Mouse (Mus musculus): ENCODE results near the gene Lyz1. TPM values are rescaled to one million over a fixed set of nuclear protein-coding genes. Genes with fewer than 3 reads are reported as not detected.

Lyz1 gene
- polyA plus RNA-seq, 1 experiment from 2014 or later: 7.2 TPM

DNA sequence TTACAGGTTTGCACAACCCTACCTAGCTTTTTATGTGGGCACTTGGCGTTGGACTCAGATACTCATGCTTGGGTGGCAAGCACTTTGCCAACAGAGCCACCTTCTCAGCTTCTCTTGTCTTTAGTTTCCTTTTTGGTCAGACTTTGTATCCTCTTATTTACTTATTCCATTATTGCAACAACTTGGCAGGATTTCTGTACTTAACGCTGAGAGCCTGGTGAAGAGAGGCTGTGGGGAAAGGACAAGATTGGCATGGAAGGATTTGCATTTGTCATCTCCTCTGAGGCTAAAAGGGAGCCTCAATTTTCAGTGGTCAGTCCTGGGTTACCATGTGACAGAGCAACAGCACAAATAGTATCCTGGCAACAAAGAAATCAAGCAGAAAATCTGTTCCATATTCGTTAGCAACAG, 27.9 kb upstream of the Lyz1 start:
- Histone ChIP-seq H3K27me3 (ENCODE audit: control insufficient read depth, insufficient read depth, low read length) (0 out of 2 replicates have a peak, but pooled peaks cover 3% of the 10 kb centered on the region), H3K4me2 (no peak overlapping the region), H3K9me3 (replicated peaks; ENCODE audit: control insufficient read depth, low read length) (no peaks in the 10 kb centered on the region), H3K4me1 (ENCODE audit: control insufficient read depth, insufficient read depth, low read length) (no peaks in the 10 kb centered on the region), H3K4me3 (ENCODE audit: low read depth, low read length) (no peak overlapping the region), H3K27ac (ENCODE audit: low read depth, low read length) (no peak overlapping the region), H3K36me3 (ENCODE audit: control insufficient read depth, insufficient read depth, low read length) (no peaks in the 10 kb centered on the region), H3K9ac (ENCODE audit: low read depth, low read length) (no peak overlapping the region)
- no peak for ATAC-seq (replicated peaks; ENCODE audit: insufficient number of reproducible peaks, low FRiP score, low TSS enrichment)
- 79% methylated on average over 3 of the region's 3 CpGs for WGBS (ENCODE audit: insufficient replicate concordance)

- no peaks in the 10 kb centered on the region for H3K9me3 ChIP-seq (replicated peaks; ENCODE audit: control insufficient read depth, low read length)
- H3K9ac ChIP-seq (ENCODE audit: low read depth, low read length): no peak overlapping the region
- no peaks in the 10 kb centered on the region for H3K36me3 ChIP-seq (ENCODE audit: control insufficient read depth, insufficient read depth, low read length)
- no peaks in the 10 kb centered on the region for H3K4me1 ChIP-seq (ENCODE audit: control insufficient read depth, insufficient read depth, low read length)
- no peak overlapping the region for H3K27ac ChIP-seq (ENCODE audit: low read depth, low read length)
- H3K4me3 ChIP-seq (ENCODE audit: low read depth, low read length): no peak overlapping the region
- H3K4me2 ChIP-seq: no peak overlapping the region
- 84% methylated on average over 11 of the region's 11 CpGs for WGBS (ENCODE audit: insufficient replicate concordance)
- no peak; the same call in 1 of the 2 replicates for ATAC-seq (replicated peaks; ENCODE audit: insufficient number of reproducible peaks, low FRiP score, low TSS enrichment)
- H3K27me3 ChIP-seq (ENCODE audit: control insufficient read depth, insufficient read depth, low read length): 0 out of 2 replicates have a peak, but pooled peaks cover 3% of the 10 kb centered on the region
Measured at GRCm38 (mm10) chr10:117316391-117316790, 23.7 kb upstream of the Lyz1 start.

- no peaks in the 10 kb centered on the region for H3K4me1 ChIP-seq (ENCODE audit: control insufficient read depth, insufficient read depth, low read length)
- no peak overlapping the region for H3K27ac ChIP-seq (ENCODE audit: low read depth, low read length)
- 83% methylated on average over 2 of the region's 2 CpGs for WGBS (ENCODE audit: insufficient replicate concordance)
- H3K36me3 ChIP-seq (ENCODE audit: control insufficient read depth, insufficient read depth, low read length): no peaks in the 10 kb centered on the region
- ATAC-seq (replicated peaks; ENCODE audit: insufficient number of reproducible peaks, low FRiP score, low TSS enrichment): no peak
- no peak overlapping the region for H3K9ac ChIP-seq (ENCODE audit: low read depth, low read length)
- 0 out of 2 replicates have a peak, but pooled peaks cover 3% of the 10 kb centered on the region for H3K27me3 ChIP-seq (ENCODE audit: control insufficient read depth, insufficient read depth, low read length)
- no peak overlapping the region for H3K4me2 ChIP-seq
- H3K9me3 ChIP-seq (replicated peaks; ENCODE audit: control insufficient read depth, low read length): no peaks in the 10 kb centered on the region
- no peak overlapping the region for H3K4me3 ChIP-seq (ENCODE audit: low read depth, low read length)
Measured at GRCm38 (mm10) chr10:117313133-117313532, 20.5 kb upstream of the Lyz1 start.

- no peaks in the 10 kb centered on the region for H3K4me1 ChIP-seq (ENCODE audit: control insufficient read depth, insufficient read depth, low read length)
- WGBS (ENCODE audit: insufficient replicate concordance): 72% methylated on average over 8 of the region's 8 CpGs
- no peaks in the 10 kb centered on the region for H3K9me3 ChIP-seq (replicated peaks; ENCODE audit: control insufficient read depth, low read length)
- no peak overlapping the region for H3K9ac ChIP-seq (ENCODE audit: low read depth, low read length)
- H3K27ac ChIP-seq (ENCODE audit: low read depth, low read length): no peak overlapping the region
- H3K4me3 ChIP-seq (ENCODE audit: low read depth, low read length): no peak overlapping the region
- no peak for ATAC-seq (replicated peaks; ENCODE audit: insufficient number of reproducible peaks, low FRiP score, low TSS enrichment)
- H3K4me2 ChIP-seq: no peak overlapping the region
- no peaks in the 10 kb centered on the region for H3K36me3 ChIP-seq (ENCODE audit: control insufficient read depth, insufficient read depth, low read length)
- 0 out of 2 replicates have a peak, but pooled peaks cover 3% of the 10 kb centered on the region for H3K27me3 ChIP-seq (ENCODE audit: control insufficient read depth, insufficient read depth, low read length)
Measured at GRCm38 (mm10) chr10:117312168-117312567, 19.5 kb upstream of the Lyz1 start.

GRCm38 (mm10) chr10:117304371-117304770, 11.7 kb upstream of the Lyz1 start:
- Histone ChIP-seq H3K4me3 (ENCODE audit: low read depth, low read length) (no peak overlapping the region), H3K4me2 (no peak overlapping the region), H3K27ac (ENCODE audit: low read depth, low read length) (no peak overlapping the region), H3K9ac (ENCODE audit: low read depth, low read length) (no peak overlapping the region), H3K9me3 (replicated peaks; ENCODE audit: control insufficient read depth, low read length) (no peaks in the 10 kb centered on the region), H3K27me3 (ENCODE audit: control insufficient read depth, insufficient read depth, low read length) (no peaks in the 10 kb centered on the region), H3K36me3 (ENCODE audit: control insufficient read depth, insufficient read depth, low read length) (no peaks in the 10 kb centered on the region), H3K4me1 (ENCODE audit: control insufficient read depth, insufficient read depth, low read length) (no peaks in the 10 kb centered on the region)
- no peak for ATAC-seq (replicated peaks; ENCODE audit: insufficient number of reproducible peaks, low FRiP score, low TSS enrichment)
- 80% methylated on average over 5 of the region's 5 CpGs for WGBS (ENCODE audit: insufficient replicate concordance)

DNA sequence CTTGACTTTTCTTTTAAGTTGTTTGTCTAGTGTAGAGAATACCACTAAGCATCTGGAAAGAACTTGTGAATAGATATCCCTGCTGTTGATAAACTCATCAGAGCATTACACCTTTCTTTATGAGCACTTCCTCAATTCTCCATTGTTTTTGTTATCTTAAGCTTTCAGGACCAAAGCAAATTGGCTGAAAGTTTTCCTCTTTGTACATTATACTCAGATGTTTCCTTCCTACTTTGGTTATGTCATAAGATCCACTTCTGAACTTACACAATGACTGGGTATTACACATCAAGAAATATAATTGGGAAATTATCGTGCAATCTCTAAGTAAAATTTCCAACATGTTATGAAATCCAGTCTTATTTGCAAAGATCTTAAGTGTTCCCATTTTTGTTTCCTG, 9.0 kb upstream of the Lyz1 start:
- no peaks in the 10 kb centered on the region; the same call in 1 of the 2 replicates for H3K27me3 ChIP-seq (ENCODE audit: control insufficient read depth, insufficient read depth, low read length)
- no peak overlapping the region for H3K4me3 ChIP-seq (ENCODE audit: low read depth, low read length)
- no peaks in the 10 kb centered on the region for H3K4me1 ChIP-seq (ENCODE audit: control insufficient read depth, insufficient read depth, low read length)
- no peaks in the 10 kb centered on the region for H3K9me3 ChIP-seq (replicated peaks; ENCODE audit: control insufficient read depth, low read length)
- H3K36me3 ChIP-seq (ENCODE audit: control insufficient read depth, insufficient read depth, low read length): no peaks in the 10 kb centered on the region
- H3K27ac ChIP-seq (ENCODE audit: low read depth, low read length): no peak overlapping the region
- H3K9ac ChIP-seq (ENCODE audit: low read depth, low read length): no peak overlapping the region
- WGBS (ENCODE audit: insufficient replicate concordance): 85% methylated on average over 1 of the region's 1 CpGs
- H3K4me2 ChIP-seq: no peak overlapping the region
- ATAC-seq (replicated peaks; ENCODE audit: insufficient number of reproducible peaks, low FRiP score, low TSS enrichment): no peak

DNA sequence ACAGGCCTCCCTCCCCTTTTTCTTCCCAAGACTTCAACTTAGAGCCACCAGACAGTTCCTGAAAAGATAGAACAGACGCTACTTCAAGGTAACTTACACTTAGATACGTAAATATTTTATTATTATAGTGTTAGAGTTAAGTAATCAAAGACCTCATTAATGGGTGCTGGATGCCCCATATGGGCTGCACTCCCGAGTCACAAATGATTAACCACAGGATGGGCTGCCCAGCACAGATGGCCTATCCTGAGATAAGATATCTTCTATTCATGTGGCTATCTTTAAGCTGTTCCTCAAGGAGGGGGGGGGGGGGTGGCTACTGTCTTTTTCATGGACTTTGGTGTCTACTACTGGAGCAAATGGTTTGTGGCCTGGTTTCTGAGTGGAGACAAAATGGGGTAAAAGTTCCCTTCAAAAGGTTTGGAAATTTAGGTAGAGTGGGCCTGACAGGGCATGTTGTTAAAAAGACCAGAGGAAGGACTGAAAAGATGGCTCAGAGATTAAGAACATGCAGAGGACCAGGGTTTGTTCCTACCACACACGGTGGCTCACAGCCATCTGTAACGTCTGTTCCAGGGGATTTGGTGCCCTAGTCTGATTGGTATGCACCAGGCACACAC, 7.3 kb upstream of the Lyz1 start:
- Histone ChIP-seq H3K4me1 (ENCODE audit: control insufficient read depth, insufficient read depth, low read length) (no peaks in the 10 kb centered on the region), H3K27me3 (ENCODE audit: control insufficient read depth, insufficient read depth, low read length) (no peaks in the 10 kb centered on the region; the same call in 1 of the 2 replicates), H3K27ac (ENCODE audit: low read depth, low read length) (no peak overlapping the region), H3K4me2 (no peak overlapping the region), H3K9ac (ENCODE audit: low read depth, low read length) (no peak overlapping the region), H3K9me3 (replicated peaks; ENCODE audit: control insufficient read depth, low read length) (no peaks in the 10 kb centered on the region), H3K36me3 (ENCODE audit: control insufficient read depth, insufficient read depth, low read length) (no peaks in the 10 kb centered on the region), H3K4me3 (ENCODE audit: low read depth, low read length) (no peak overlapping the region)
- ATAC-seq (replicated peaks; ENCODE audit: insufficient number of reproducible peaks, low FRiP score, low TSS enrichment): no peak
- WGBS (ENCODE audit: insufficient replicate concordance): 66% methylated on average over 5 of the region's 5 CpGs

- 84% methylated on average over 4 of the region's 4 CpGs for WGBS (ENCODE audit: insufficient replicate concordance)
- H3K4me3 ChIP-seq (ENCODE audit: low read depth, low read length): no peak overlapping the region
- ATAC-seq (replicated peaks; ENCODE audit: insufficient number of reproducible peaks, low FRiP score, low TSS enrichment): no peak
Measured at GRCm38 (mm10) chr10:117299106-117299505, 6.4 kb upstream of the Lyz1 start.

DNA sequence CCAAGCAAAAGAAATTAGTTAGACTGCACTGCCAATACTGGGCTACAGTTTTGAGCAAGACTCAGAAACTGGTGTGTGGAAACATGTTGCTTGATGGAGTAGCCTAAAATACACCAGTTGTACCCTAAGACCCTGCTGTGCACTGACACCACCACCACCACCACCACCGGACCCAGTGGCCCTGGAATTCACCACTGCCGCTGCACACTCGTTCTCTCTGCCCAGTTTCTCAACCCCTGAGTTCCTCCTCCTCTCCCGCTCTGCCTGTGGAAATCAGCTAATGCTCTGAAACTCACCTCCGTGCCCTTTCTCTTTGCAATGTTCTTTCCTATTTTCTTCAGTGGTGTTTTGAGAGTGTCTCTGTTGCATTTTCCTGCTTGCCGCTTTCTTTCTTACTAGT, 5.7 kb upstream of the Lyz1 start:
- no peak for ATAC-seq (replicated peaks; ENCODE audit: insufficient number of reproducible peaks, low FRiP score, low TSS enrichment)
- H3K4me2 ChIP-seq: no peak overlapping the region
- H3K9me3 ChIP-seq (replicated peaks; ENCODE audit: control insufficient read depth, low read length): no peaks in the 10 kb centered on the region
- no peaks in the 10 kb centered on the region; the same call in 1 of the 2 replicates for H3K27me3 ChIP-seq (ENCODE audit: control insufficient read depth, insufficient read depth, low read length)
- no peaks in the 10 kb centered on the region for H3K4me1 ChIP-seq (ENCODE audit: control insufficient read depth, insufficient read depth, low read length)
- no peaks in the 10 kb centered on the region for H3K36me3 ChIP-seq (ENCODE audit: control insufficient read depth, insufficient read depth, low read length)
- 76% methylated on average over 6 of the region's 6 CpGs for WGBS (ENCODE audit: insufficient replicate concordance)
- no peak overlapping the region for H3K27ac ChIP-seq (ENCODE audit: low read depth, low read length)
- no peak overlapping the region for H3K4me3 ChIP-seq (ENCODE audit: low read depth, low read length)
- H3K9ac ChIP-seq (ENCODE audit: low read depth, low read length): no peak overlapping the region

More at GRCm38 (mm10) chr10:117299106-117299505, 6.4 kb upstream of the Lyz1 start:
- Histone ChIP-seq H3K9me3 (replicated peaks; ENCODE audit: control insufficient read depth, low read length) (no peaks in the 10 kb centered on the region), H3K36me3 (ENCODE audit: control insufficient read depth, insufficient read depth, low read length) (no peaks in the 10 kb centered on the region), H3K4me2 (no peak overlapping the region), H3K9ac (ENCODE audit: low read depth, low read length) (no peak overlapping the region), H3K27ac (ENCODE audit: low read depth, low read length) (no peak overlapping the region), H3K27me3 (ENCODE audit: control insufficient read depth, insufficient read depth, low read length) (no peaks in the 10 kb centered on the region; the same call in 1 of the 2 replicates), H3K4me1 (ENCODE audit: control insufficient read depth, insufficient read depth, low read length) (no peaks in the 10 kb centered on the region)

Data from heart, embryonic 11.5 days (tissue).